Mouse (Mus musculus): ENCODE measurements at regions not wholly inside any gene's neighbourhood (a gene's known extent, or its start where the extent isn't known, plus 50 kb on each side); places are given as distances from the start of the nearest gene placed in this dataset.

DNA sequence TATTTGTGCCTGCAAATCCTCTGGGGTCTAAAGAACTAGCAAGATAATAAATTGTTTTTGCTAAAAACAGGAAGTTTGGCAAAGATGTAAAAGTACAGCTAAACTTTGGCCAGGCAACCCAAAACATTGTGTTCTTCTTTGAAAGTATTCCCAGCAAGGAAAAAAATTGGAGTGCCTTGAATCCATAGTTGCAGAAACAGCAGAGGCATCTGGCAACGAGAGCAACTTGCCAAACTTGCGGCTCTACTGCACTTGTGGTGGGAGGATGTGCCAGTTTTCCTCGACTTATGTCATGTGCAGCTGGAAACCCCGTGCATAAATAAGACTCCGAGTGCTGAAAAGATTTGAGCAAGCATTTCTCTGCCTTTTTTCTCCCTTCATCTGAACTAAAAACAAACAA, 185.2 kb upstream of the Meis1 start:
- H3K4me2 ChIP-seq: no peak overlapping the region
- WGBS: 36% methylated on average over 5 of the region's 5 CpGs
- no peak overlapping the region; the same call in 1 of the 2 replicates for H3K27ac ChIP-seq
- peaks cover 11% of the 10 kb centered on the region for H3K4me1 ChIP-seq (replicated peaks)
- no peak overlapping the region for H3K9ac ChIP-seq
- H3K4me3 ChIP-seq: no peak overlapping the region
- H3K27me3 ChIP-seq: no peaks in the 10 kb centered on the region
- no peaks in the 10 kb centered on the region for H3K36me3 ChIP-seq
- no peak for ATAC-seq (ENCODE audit: low FRiP score)
- H3K9me3 ChIP-seq: no peaks in the 10 kb centered on the region

DNA sequence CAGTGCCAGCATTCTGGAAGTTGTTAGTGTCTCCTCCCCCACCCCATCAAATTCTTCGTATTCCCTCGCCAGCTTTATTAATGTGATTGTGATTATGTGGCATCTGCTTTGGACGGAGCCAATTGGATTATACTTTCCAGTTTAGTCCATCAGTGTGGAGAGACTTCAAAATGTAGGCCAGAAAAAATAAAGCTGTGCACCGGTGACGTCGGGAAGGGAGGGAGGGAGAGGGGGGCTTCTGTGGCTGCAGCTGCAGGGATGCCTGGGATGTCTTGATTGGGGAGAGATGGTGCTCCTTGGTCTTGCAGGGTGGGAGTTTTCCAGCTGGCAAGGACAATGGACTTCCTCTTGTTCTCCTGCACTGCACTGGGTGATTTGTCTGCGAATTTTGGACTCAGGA, 185.7 kb upstream of the Meis1 start:
- 22% methylated on average over 7 of the region's 7 CpGs for WGBS
- Histone ChIP-seq H3K27me3 (no peaks in the 10 kb centered on the region), H3K4me2 (0 out of 2 replicates have a peak overlapping the region, but pooled peaks have one; percentile 17), H3K27ac (peak overlapping the region; percentile 62), H3K9me3 (no peaks in the 10 kb centered on the region), H3K36me3 (no peaks in the 10 kb centered on the region), H3K9ac (no peak overlapping the region), H3K4me3 (no peak overlapping the region), H3K4me1 (replicated peaks) (peaks cover 11% of the 10 kb centered on the region)
- ATAC-seq (ENCODE audit: low FRiP score): no peak

DNA sequence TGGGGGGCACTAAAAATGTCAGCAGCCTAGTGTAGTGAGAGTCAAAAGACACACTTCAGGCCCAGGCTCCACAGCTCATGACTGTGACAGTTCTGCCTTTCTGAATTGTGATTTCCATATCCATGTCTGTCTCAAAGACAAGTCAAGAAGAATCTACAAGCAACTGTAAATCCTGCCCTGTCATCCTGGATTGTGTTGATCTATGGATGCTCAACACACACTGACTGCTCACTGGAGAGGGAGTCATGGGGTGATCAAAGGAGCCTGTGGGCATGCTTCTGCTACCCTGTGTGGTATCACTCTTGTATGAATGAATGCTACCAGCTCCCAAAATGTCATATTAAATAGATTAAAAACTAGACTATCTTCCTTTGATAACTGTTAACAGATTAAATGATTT, 186.4 kb upstream of the Meis1 start:
- no peaks in the 10 kb centered on the region for H3K27me3 ChIP-seq
- peak overlapping the region; percentile 62; the same call in 1 of the 2 replicates for H3K27ac ChIP-seq
- H3K4me3 ChIP-seq: no peak overlapping the region
- ATAC-seq (ENCODE audit: low FRiP score): no peak
- H3K9me3 ChIP-seq: no peaks in the 10 kb centered on the region
- H3K36me3 ChIP-seq: no peaks in the 10 kb centered on the region
- peaks cover 11% of the 10 kb centered on the region for H3K4me1 ChIP-seq (replicated peaks)
- no peak overlapping the region for H3K4me2 ChIP-seq
- H3K9ac ChIP-seq: no peak overlapping the region

DNA sequence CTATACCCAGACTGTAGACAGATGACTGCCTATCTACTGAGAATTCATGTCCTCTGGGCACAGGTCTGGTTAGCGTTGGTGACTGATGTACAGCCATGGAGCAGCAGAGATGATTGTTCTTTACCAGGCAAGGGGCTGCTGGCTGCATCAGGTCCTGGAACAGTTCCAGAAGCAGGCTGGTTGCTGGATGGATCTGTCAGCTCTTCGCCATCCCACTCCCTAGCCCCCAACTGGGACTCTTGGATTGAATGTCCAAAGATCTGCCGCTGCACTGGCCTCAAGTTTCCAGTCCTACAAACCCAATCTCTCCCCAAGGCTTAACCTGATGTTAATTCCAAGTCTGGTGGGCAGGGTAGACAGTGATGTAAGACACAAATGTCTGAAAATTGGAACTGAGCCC, 200.7 kb upstream of the Meis1 start:
- Histone ChIP-seq H3K36me3 (no peaks in the 10 kb centered on the region), H3K9ac (no peak overlapping the region), H3K9me3 (no peaks in the 10 kb centered on the region), H3K27ac (no peak overlapping the region), H3K4me3 (no peak overlapping the region), H3K4me2 (no peak overlapping the region), H3K27me3 (no peaks in the 10 kb centered on the region), H3K4me1 (replicated peaks) (no peaks in the 10 kb centered on the region)
- no peak for ATAC-seq (ENCODE audit: low FRiP score)
- 79% methylated on average over 3 of the region's 3 CpGs for WGBS

DNA sequence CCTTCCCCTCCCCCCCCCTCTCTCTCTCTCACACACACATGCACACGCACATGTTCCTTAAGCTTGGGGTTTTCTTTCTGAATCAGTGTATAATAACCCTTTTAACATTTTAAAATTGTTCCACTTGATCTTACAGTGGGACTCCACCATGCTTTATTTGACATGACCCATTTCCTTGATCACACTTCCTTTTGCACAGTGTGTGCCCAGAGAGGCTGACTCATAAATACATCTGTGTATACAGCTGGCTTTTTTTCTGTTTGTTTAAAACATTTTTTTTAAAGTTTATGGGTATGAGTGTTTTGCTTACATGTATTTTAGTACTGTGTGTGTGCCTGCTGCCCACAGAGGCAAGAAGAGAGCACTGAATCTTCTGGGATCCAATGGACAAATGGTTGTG, 202.7 kb upstream of the Meis1 start:
- ATAC-seq (ENCODE audit: low FRiP score): no peak
- no CpG with 5 or more reads among the region's 1 CpGs for WGBS

DNA sequence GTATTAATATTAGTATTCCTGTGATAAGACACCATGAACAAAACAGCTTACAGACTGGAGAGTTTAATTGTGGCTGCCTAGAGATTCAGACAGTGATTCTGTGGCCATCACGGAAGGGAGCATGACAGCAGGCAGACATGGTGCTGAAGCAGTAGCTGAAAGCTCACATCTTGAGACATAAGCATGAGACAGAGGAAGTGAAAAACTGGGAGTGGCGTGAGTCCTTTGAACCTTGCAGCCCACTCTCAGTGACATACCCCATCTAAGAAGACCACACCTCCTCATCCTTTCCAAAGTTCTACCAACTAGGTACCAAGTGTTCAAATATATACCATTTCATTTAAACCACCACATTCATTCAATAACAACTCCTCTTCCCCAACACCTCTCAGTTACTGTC, 208.0 kb upstream of the Meis1 start:
- H3K4me2 ChIP-seq: no peak overlapping the region
- no peaks in the 10 kb centered on the region for H3K4me1 ChIP-seq (replicated peaks)
- no peaks in the 10 kb centered on the region for H3K36me3 ChIP-seq
- 84% methylated on average over 2 of the region's 2 CpGs for WGBS
- H3K9me3 ChIP-seq: no peaks in the 10 kb centered on the region
- ATAC-seq (ENCODE audit: low FRiP score): no peak
- H3K4me3 ChIP-seq: no peak overlapping the region
- H3K27ac ChIP-seq: no peak overlapping the region
- H3K9ac ChIP-seq: no peak overlapping the region
- H3K27me3 ChIP-seq: no peaks in the 10 kb centered on the region

More for the DNA sequence above, 202.7 kb upstream of the Meis1 start:
- Histone ChIP-seq H3K9me3 (no peaks in the 10 kb centered on the region), H3K4me1 (replicated peaks) (no peaks in the 10 kb centered on the region), H3K9ac (no peak overlapping the region), H3K36me3 (no peaks in the 10 kb centered on the region), H3K27me3 (no peaks in the 10 kb centered on the region), H3K27ac (no peak overlapping the region), H3K4me3 (no peak overlapping the region), H3K4me2 (no peak overlapping the region)

DNA sequence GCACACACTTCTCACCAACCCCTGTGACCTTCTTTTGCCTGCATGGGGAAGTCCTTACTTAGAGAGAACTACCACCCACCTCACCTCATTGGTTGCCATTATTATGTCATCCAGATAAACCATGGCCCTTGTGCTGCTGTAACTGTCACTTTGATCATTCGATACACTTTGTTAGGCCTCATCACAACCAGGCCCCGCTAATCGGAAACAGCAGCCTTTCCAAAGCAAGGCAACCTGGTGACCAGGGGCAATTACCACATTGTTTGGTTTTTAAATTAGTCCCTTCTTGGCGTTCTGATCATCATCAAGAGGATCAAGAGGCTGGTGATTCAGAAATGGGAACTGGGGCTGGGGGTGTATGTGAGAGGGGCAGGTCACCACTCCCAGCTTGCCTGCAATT, 208.9 kb upstream of the Meis1 start:
- WGBS: 76% methylated on average over 4 of the region's 4 CpGs
- Histone ChIP-seq H3K9ac (no peak overlapping the region), H3K9me3 (no peaks in the 10 kb centered on the region)

DNA sequence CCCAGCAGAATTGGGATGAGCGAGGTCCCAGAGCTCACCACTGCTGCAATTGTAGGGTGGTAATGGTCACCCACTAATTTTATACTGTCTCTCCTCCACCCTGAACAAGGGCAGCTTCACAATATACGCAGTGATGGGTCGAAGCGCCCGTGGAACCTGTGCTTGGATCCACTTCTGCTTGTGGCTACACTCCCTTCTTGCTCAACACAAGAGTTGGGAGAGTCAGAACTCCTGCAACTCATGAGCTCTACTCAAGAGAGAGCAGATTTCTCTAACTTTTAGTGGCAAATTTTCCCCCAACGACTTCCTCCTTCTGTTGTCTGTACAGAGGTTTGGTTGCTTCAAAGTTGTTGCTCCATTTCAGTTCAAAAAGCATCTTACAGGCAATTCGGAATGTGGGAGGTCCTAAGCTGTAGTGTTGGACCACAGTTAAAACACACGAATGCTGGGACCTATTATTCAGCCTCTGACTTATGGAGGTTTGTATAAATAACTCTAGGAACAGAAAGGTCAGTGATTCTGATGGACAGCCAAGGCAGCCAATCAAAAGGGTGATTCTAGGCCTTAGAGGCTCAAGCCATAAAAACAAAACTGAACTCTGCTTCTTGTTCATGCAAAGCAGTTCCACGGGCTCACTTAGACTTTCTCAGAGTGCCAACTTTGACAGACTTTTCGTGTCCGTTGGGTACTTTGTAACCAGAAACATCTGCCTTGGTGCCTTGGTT, 227.8 kb upstream of the Meis1 start:
- Histone ChIP-seq H3K27me3 (no peaks in the 10 kb centered on the region), H3K4me2 (no peak overlapping the region), H3K9ac (no peak overlapping the region), H3K4me1 (replicated peaks) (no peaks in the 10 kb centered on the region; the same call in 1 of the 2 replicates), H3K36me3 (no peaks in the 10 kb centered on the region), H3K27ac (no peak overlapping the region), H3K9me3 (no peaks in the 10 kb centered on the region), H3K4me3 (no peak overlapping the region)
- ATAC-seq (ENCODE audit: low FRiP score): no peak
- WGBS: 91% methylated on average over 11 of the region's 11 CpGs

More for the DNA sequence above, 208.9 kb upstream of the Meis1 start:
- H3K36me3 ChIP-seq: no peaks in the 10 kb centered on the region
- no peak overlapping the region for H3K27ac ChIP-seq
- no peaks in the 10 kb centered on the region for H3K4me1 ChIP-seq (replicated peaks)
- no peak overlapping the region for H3K4me3 ChIP-seq
- no peak for ATAC-seq (ENCODE audit: low FRiP score)
- H3K4me2 ChIP-seq: no peak overlapping the region
- H3K27me3 ChIP-seq: no peaks in the 10 kb centered on the region

DNA sequence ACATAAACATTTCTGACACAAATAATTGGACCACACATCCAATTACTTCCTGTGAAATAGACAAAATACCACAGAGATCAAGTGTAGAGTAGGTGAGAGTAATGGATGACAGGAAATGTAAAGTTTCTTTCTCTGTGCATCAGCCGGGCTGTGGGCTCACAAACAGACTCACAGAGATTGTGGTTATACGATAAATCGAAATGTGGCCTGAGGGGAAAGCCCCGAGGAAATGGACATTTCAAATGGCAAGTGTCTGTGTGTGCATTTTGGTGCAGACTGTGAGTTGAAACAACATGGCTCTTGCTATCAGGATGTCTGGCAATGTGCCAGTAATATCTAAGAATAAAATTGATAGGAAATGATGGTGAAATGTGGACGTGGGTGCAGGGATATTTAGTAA, 234.8 kb upstream of the Meis1 start:
- WGBS: 77% methylated on average over 5 of the region's 5 CpGs
- H3K27ac ChIP-seq: no peak overlapping the region

DNA sequence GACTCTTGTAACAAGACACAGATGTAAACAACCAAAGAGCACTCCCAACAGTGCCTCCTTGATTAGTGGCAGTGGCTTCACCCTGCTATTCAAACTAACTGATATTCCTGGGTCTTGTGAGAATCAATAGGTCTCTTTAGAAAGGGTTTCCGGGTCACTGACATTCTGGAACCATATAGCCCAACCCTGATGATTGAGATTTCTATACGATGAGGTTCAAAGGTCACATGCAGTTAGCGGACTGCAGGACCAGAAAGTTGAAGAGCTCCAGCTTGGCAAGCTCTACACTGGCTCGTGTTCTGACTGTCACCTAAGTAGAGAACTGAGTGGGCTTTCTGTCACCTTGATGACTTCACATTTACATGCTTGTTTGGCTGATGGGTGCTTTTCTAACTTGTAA, 235.4 kb upstream of the Meis1 start:
- Histone ChIP-seq H3K4me1 (replicated peaks) (0 out of 2 replicates have a peak, but pooled peaks cover 4% of the 10 kb centered on the region), H3K9me3 (no peaks in the 10 kb centered on the region), H3K27ac (no peak overlapping the region), H3K4me3 (no peak overlapping the region), H3K4me2 (no peak overlapping the region), H3K36me3 (no peaks in the 10 kb centered on the region), H3K27me3 (no peaks in the 10 kb centered on the region), H3K9ac (no peak overlapping the region)
- no peak for ATAC-seq (ENCODE audit: low FRiP score)
- 32% methylated on average over 4 of the region's 4 CpGs for WGBS

More for the DNA sequence above, 234.8 kb upstream of the Meis1 start:
- H3K9me3 ChIP-seq: no peaks in the 10 kb centered on the region
- H3K4me1 ChIP-seq (replicated peaks): 0 out of 2 replicates have a peak, but pooled peaks cover 4% of the 10 kb centered on the region
- H3K4me3 ChIP-seq: no peak overlapping the region
- no peak overlapping the region for H3K9ac ChIP-seq
- no peaks in the 10 kb centered on the region for H3K36me3 ChIP-seq
- no peak overlapping the region for H3K4me2 ChIP-seq
- no peaks in the 10 kb centered on the region for H3K27me3 ChIP-seq
- no peak for ATAC-seq (ENCODE audit: low FRiP score)

DNA sequence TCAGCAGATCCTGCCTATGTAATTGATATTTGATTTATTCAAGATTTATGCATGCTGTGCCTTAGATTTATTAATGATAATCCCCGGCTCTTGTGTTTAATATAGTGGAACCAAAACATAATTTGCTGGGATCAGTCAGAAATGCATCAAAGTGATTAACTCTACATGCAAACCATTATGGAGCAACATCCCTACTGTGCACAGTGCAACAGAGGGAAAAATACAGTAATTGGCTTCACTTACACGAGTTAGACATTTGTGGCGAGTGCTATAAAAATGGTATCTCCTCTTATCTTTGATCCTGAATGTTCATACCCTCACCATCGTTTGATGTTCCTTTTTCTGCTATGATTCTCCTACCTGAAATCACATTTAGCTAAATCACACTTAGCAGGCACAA, 238.8 kb upstream of the Meis1 start:
- 67% methylated on average over 4 of the region's 4 CpGs for WGBS

DNA sequence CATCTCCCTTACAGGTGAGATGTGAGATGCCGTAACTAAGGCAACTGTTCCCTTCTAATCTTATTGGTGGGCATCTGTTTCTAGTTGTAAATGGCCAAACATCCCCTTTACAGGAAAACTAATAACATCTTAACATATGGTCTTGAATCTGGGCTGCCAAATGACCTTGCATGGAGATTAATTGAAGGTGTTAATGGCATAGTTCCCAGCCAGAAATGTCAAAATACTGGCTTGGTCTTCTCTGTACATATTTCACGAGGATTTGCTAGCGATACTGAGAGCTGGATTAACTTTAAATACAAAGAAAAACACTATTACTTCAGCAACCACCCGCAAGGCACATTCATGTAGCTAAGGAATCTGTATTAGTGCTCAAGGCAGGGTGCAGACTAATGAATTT, 244.0 kb upstream of the Meis1 start:
- ATAC-seq (ENCODE audit: low FRiP score): no peak
- Histone ChIP-seq H3K9ac (no peak overlapping the region), H3K36me3 (no peaks in the 10 kb centered on the region), H3K4me3 (no peak overlapping the region), H3K4me2 (no peak overlapping the region), H3K4me1 (replicated peaks) (peaks cover 12% of the 10 kb centered on the region; the same call in 1 of the 2 replicates), H3K27me3 (no peaks in the 10 kb centered on the region), H3K27ac (no peak overlapping the region), H3K9me3 (no peaks in the 10 kb centered on the region)
- WGBS: 80% methylated on average over 4 of the region's 4 CpGs

More for the DNA sequence above, 238.8 kb upstream of the Meis1 start:
- Histone ChIP-seq H3K4me3 (no peak overlapping the region), H3K27ac (peak overlapping the region; percentile 23; the same call in 1 of the 2 replicates), H3K9ac (no peak overlapping the region), H3K4me2 (no peak overlapping the region), H3K4me1 (replicated peaks) (0 out of 2 replicates have a peak, but pooled peaks cover 4% of the 10 kb centered on the region), H3K9me3 (no peaks in the 10 kb centered on the region), H3K27me3 (no peaks in the 10 kb centered on the region), H3K36me3 (no peaks in the 10 kb centered on the region)
- ATAC-seq (ENCODE audit: low FRiP score): no peak
